24 mouse cellular contexts compared by ENCODE assay signal in genomic region chr7:82880700-82881099, GRCm38 (mm10). TPM values are rescaled to one million over a fixed set of nuclear protein-coding genes. Genes with fewer than 3 reads are reported as not detected.
DNase-seq lines count a peak whose midpoint lies in the region; ATAC-seq and TF ChIP-seq lines count a peak whose summit lies in the region.
"Had no signal": no experiment of that assay in that cellular context is flagged by ENCODE, and none has a peak within 500 bp of the region (broad histone marks: within the 10 kb centered on the region; RNA-seq: fewer than 3 reads in every experiment).

No protein-coding gene starts in this region.

- WGBS in intestine, postnatal 0 days: 87% methylated on average over 5 of the region's 5 CpGs
- 87% methylated on average over 5 of the region's 5 CpGs for WGBS in intestine, embryonic 16.5 days
- 91% methylated on average over 5 of the region's 5 CpGs for WGBS in midbrain, postnatal 0 days
- 85% methylated on average over 5 of the region's 5 CpGs for WGBS in midbrain, embryonic 11.5 days
- 91% methylated on average over 5 of the region's 5 CpGs for WGBS in stomach, postnatal 0 days

- no peaks in the 10 kb centered on the region for H3K36me3 ChIP-seq in intestine, postnatal 0 days (ENCODE audit: control insufficient read depth, insufficient read depth)
- H3K36me3 ChIP-seq in intestine, embryonic 16.5 days (ENCODE audit: control insufficient read depth, insufficient read depth, low read length): no peaks in the 10 kb centered on the region; the same call in 1 of the 2 replicates
- H3K36me3 ChIP-seq in midbrain, postnatal 0 days (ENCODE audit: insufficient read depth, low read length): no peaks in the 10 kb centered on the region
- H3K36me3 ChIP-seq in midbrain, embryonic 11.5 days (ENCODE audit: control insufficient read depth, insufficient read depth, low read length): no peaks in the 10 kb centered on the region
- no peaks in the 10 kb centered on the region for H3K36me3 ChIP-seq in MEL (ENCODE audit: control insufficient read depth in 1 of 2, insufficient read depth in 2 of 2, low read length in 2 of 2)
- no peaks in the 10 kb centered on the region for H3K36me3 ChIP-seq in stomach, postnatal 0 days (ENCODE audit: control insufficient read depth, insufficient read depth, low read length)
- H3K36me3 ChIP-seq: embryonic facial prominence, embryonic 10.5 days; G1E; limb, embryonic 12.5 days; neural tube, embryonic 13.5 days; stomach, embryonic 15.5 days had no signal

- DNase-seq in midbrain, postnatal 0 days (ENCODE audit: low spot score): no peak
- DNase-seq in midbrain, embryonic 11.5 days (ENCODE audit: low spot score, missing footprints): no peak
- DNase-seq in MEL (ENCODE audit: low read depth, low spot score) (no peak), adipocyte (ENCODE audit: low spot score) (no peak)
- DNase-seq in stomach, postnatal 0 days (ENCODE audit: low spot score): no peak
- DNase-seq: adrenal gland, postnatal 36 days; cerebellum, postnatal 25 days; heart, postnatal 10 days; kidney, adult 8-10 months; retina, postnatal 1 day; spleen, adult 18-20 months; thymus, postnatal 25 days had no signal

- H3K27ac ChIP-seq in intestine, postnatal 0 days (ENCODE audit: low read depth, low read length): no peak overlapping the region
- no peak overlapping the region for H3K27ac ChIP-seq in intestine, embryonic 16.5 days (ENCODE audit: low read length)
- no peak overlapping the region for H3K27ac ChIP-seq in midbrain, postnatal 0 days (ENCODE audit: low read depth, low read length)
- H3K27ac ChIP-seq in midbrain, embryonic 11.5 days (ENCODE audit: low read depth, low read length): no peak overlapping the region
- H3K27ac ChIP-seq in MEL (ENCODE audit: control insufficient read depth, low read depth, low read length): no peak overlapping the region
- no peak overlapping the region for H3K27ac ChIP-seq in stomach, postnatal 0 days (replicated peaks)
- H3K27ac ChIP-seq: embryonic facial prominence, embryonic 10.5 days; hindbrain, embryonic 14.5 days; left cerebral cortex, adult 2 months; limb, embryonic 12.5 days; neural tube, embryonic 13.5 days; stomach, embryonic 15.5 days had no signal

- H3K9me3 ChIP-seq in intestine, postnatal 0 days (ENCODE audit: control insufficient read depth): no peaks in the 10 kb centered on the region
- H3K9me3 ChIP-seq in intestine, embryonic 16.5 days (ENCODE audit: control insufficient read depth, low read length): no peaks in the 10 kb centered on the region
- no peaks in the 10 kb centered on the region for H3K9me3 ChIP-seq in midbrain, postnatal 0 days (ENCODE audit: low read length)
- no peaks in the 10 kb centered on the region for H3K9me3 ChIP-seq in midbrain, embryonic 11.5 days (ENCODE audit: control insufficient read depth, low read length)
- no peaks in the 10 kb centered on the region for H3K9me3 ChIP-seq in MEL (replicated peaks; ENCODE audit: insufficient read depth, low read length)
- H3K9me3 ChIP-seq in stomach, postnatal 0 days (ENCODE audit: control insufficient read depth, low read length): no peaks in the 10 kb centered on the region
- H3K9me3 ChIP-seq: G1E; neural tube, embryonic 13.5 days had no signal

- H3K4me1 ChIP-seq in intestine, postnatal 0 days (replicated peaks; ENCODE audit: control insufficient read depth, insufficient read depth, low read length): no peaks in the 10 kb centered on the region
- H3K4me1 ChIP-seq in intestine, embryonic 16.5 days (ENCODE audit: control insufficient read depth, insufficient read depth, low read length): no peaks in the 10 kb centered on the region
- H3K4me1 ChIP-seq in midbrain, postnatal 0 days (ENCODE audit: insufficient read depth, low read length): no peaks in the 10 kb centered on the region
- no peaks in the 10 kb centered on the region for H3K4me1 ChIP-seq in midbrain, embryonic 11.5 days (ENCODE audit: control insufficient read depth, insufficient read depth, low read length)
- no peaks in the 10 kb centered on the region; a peak in 1 of 4 replicates for H3K4me1 ChIP-seq in MEL (ENCODE audit: control insufficient read depth in 1 of 2, insufficient read depth in 2 of 2, low read length in 2 of 2)
- no peaks in the 10 kb centered on the region for H3K4me1 ChIP-seq in stomach, postnatal 0 days (replicated peaks; ENCODE audit: control insufficient read depth, insufficient read depth)
- H3K4me1 ChIP-seq: embryonic facial prominence, embryonic 10.5 days; limb, embryonic 12.5 days; neural tube, embryonic 13.5 days; stomach, embryonic 15.5 days had no signal

- H3K4me2 ChIP-seq in intestine, postnatal 0 days (replicated peaks; ENCODE audit: low read depth): no peak overlapping the region
- no peak overlapping the region for H3K4me2 ChIP-seq in intestine, embryonic 16.5 days (ENCODE audit: low read depth, low read length)
- H3K4me2 ChIP-seq in midbrain, postnatal 0 days (ENCODE audit: low read depth, low read length, poor library complexity, severe bottlenecking): no peak overlapping the region
- H3K4me2 ChIP-seq in midbrain, embryonic 11.5 days: no peak overlapping the region
- no peak overlapping the region for H3K4me2 ChIP-seq in stomach, postnatal 0 days (replicated peaks; ENCODE audit: low read depth)
- H3K4me2 ChIP-seq: hindbrain, embryonic 14.5 days; limb, embryonic 12.5 days; neural tube, embryonic 13.5 days; stomach, embryonic 15.5 days had no signal

- TF ChIP-seq RAD21 in MEL (IDR thresholded peaks at IDR 0.05; ENCODE audit: low read depth, low read length): peak; percentile 32

- no peak for ATAC-seq in intestine, postnatal 0 days
- no peak for ATAC-seq in intestine, embryonic 16.5 days
- ATAC-seq in midbrain, postnatal 0 days (ENCODE audit: low FRiP score): no peak
- ATAC-seq in midbrain, embryonic 11.5 days (ENCODE audit: low FRiP score): no peak
- ATAC-seq in stomach, postnatal 0 days (ENCODE audit: low FRiP score, low TSS enrichment): no peak
- ATAC-seq: activated CD4-positive, CD25-positive, alpha-beta regulatory T cell, adult 4 months had no signal

- no peak overlapping the region for H3K9ac ChIP-seq in intestine, postnatal 0 days (ENCODE audit: low read depth, low read length)
- H3K9ac ChIP-seq in intestine, embryonic 16.5 days (ENCODE audit: low read depth, low read length): no peak overlapping the region
- H3K9ac ChIP-seq in midbrain, postnatal 0 days (replicated peaks; ENCODE audit: low read length, poor library complexity, severe bottlenecking): no peak overlapping the region
- H3K9ac ChIP-seq in midbrain, embryonic 11.5 days (ENCODE audit: low read length): no peak overlapping the region
- H3K9ac ChIP-seq in MEL (ENCODE audit: control insufficient read depth, low read depth, low read length, poor library complexity, severe bottlenecking): no peak overlapping the region
- H3K9ac ChIP-seq in stomach, postnatal 0 days (ENCODE audit: low read length): no peak overlapping the region
- H3K9ac ChIP-seq: hindbrain, embryonic 14.5 days; limb, embryonic 12.5 days; neural tube, embryonic 13.5 days; stomach, embryonic 15.5 days had no signal

- TF ChIP-seq CTCF in intestine, postnatal 0 days (IDR thresholded peaks at IDR 0.05; ENCODE audit: low read depth): peak; percentile 36
- 0 out of 2 replicates have a peak, but pooled peaks have one; percentile 7 for TF ChIP-seq CTCF in midbrain, postnatal 0 days (IDR thresholded peaks at IDR 0.05)
- TF ChIP-seq CTCF in MEL (IDR thresholded peaks at IDR 0.05 in 2 of 3, conservative IDR thresholded peaks at IDR 0.05 in 1 of 3; ENCODE audit: control insufficient read depth in 1 of 3, insufficient read depth in 1 of 3, low read depth in 2 of 3, low read length in 3 of 3, poor library complexity in 1 of 3, severe bottlenecking in 1 of 3): peak in 1 of 3 experiments; percentile 22; a peak in 2 of 6 replicates
- peak; percentile 28; the same call in 1 of the 2 replicates for TF ChIP-seq CTCF in stomach, postnatal 0 days (IDR thresholded peaks at IDR 0.05; ENCODE audit: low read depth)

- no peaks in the 10 kb centered on the region for H3K79me2 ChIP-seq in MEL (ENCODE audit: control insufficient read depth, insufficient read depth, low read length, poor library complexity)

- TF ChIP-seq POLR2A in MEL (IDR thresholded peaks at IDR 0.05; ENCODE audit: control insufficient read depth in 1 of 2, insufficient read depth in 1 of 2, low read depth in 1 of 2, low read length in 2 of 2, poor library complexity in 1 of 2): no peak

- no peak overlapping the region for H3K4me3 ChIP-seq in intestine, postnatal 0 days (ENCODE audit: low read depth, low read length)
- no peak overlapping the region for H3K4me3 ChIP-seq in intestine, embryonic 16.5 days (ENCODE audit: low read length)
- no peak overlapping the region for H3K4me3 ChIP-seq in midbrain, postnatal 0 days (ENCODE audit: low read depth, low read length)
- no peak overlapping the region for H3K4me3 ChIP-seq in midbrain, embryonic 11.5 days (ENCODE audit: low read depth, low read length)
- no peak overlapping the region for H3K4me3 ChIP-seq in MEL (ENCODE audit: control insufficient read depth in 1 of 2, insufficient read depth in 1 of 2, low read depth in 2 of 2, low read length in 2 of 2)
- no peak overlapping the region for H3K4me3 ChIP-seq in stomach, postnatal 0 days (ENCODE audit: low read depth, low read length)
- H3K4me3 ChIP-seq: embryonic facial prominence, embryonic 10.5 days; erythroblast, embryonic 14.5 days; left cerebral cortex, adult 2 months; limb, embryonic 12.5 days; megakaryocyte, embryonic 14.5 days; neural tube, embryonic 13.5 days; stomach, embryonic 15.5 days had no signal

- no peaks in the 10 kb centered on the region for H3K27me3 ChIP-seq in intestine, postnatal 0 days (replicated peaks; ENCODE audit: control insufficient read depth, insufficient read depth, low read length)
- no peaks in the 10 kb centered on the region for H3K27me3 ChIP-seq in intestine, embryonic 16.5 days (replicated peaks; ENCODE audit: control insufficient read depth, insufficient read depth, low read length)
- no peaks in the 10 kb centered on the region for H3K27me3 ChIP-seq in midbrain, postnatal 0 days (ENCODE audit: insufficient read depth, low read length)
- H3K27me3 ChIP-seq in midbrain, embryonic 11.5 days (ENCODE audit: control insufficient read depth, insufficient read depth, low read length): no peaks in the 10 kb centered on the region
- H3K27me3 ChIP-seq in MEL (ENCODE audit: control insufficient read depth in 1 of 2, insufficient read depth in 2 of 2, low read length in 2 of 2): peaks cover 0 to 2% of the 10 kb centered on the region in 2 experiments; a peak in 2 of 4 replicates
- H3K27me3 ChIP-seq in stomach, postnatal 0 days (ENCODE audit: control insufficient read depth, insufficient read depth, low read length): no peaks in the 10 kb centered on the region
- H3K27me3 ChIP-seq: limb, embryonic 12.5 days; neural tube, embryonic 13.5 days; stomach, embryonic 15.5 days had no signal

- TF ChIP-seq EP300 in MEL (IDR thresholded peaks at IDR 0.05; ENCODE audit: low read depth in 1 of 2, low read length in 2 of 2): no peak
- no peak for TF ChIP-seq EP300 in stomach, postnatal 0 days (optimal IDR thresholded peaks at IDR 0.05)

RNA-seq across cellular contexts. Expression of gene Mex3b, which starts 13.6 kb away (rescaled TPM):
- polyA plus RNA-seq in intestine, postnatal 0 days (2015; fragmentation: Nextera tagmentation; extraction: Ambion mirVana): 2.3 and 2.8 TPM in 2 replicates
- polyA plus RNA-seq in intestine, embryonic 16.5 days (2015; fragmentation: Nextera tagmentation; extraction: Ambion mirVana): 4.8 TPM in 2 replicates
- total RNA-seq in midbrain, postnatal 0 days (2014; rRNA removed): 101 and 105 TPM in 2 replicates
- 14.5 and 17.1 TPM in 2 replicates for polyA plus RNA-seq in midbrain, postnatal 0 days (2015; fragmentation: Nextera tagmentation; extraction: Ambion mirVana)
- 31.6 and 35.5 TPM in 2 replicates for polyA plus RNA-seq in midbrain, embryonic 11.5 days (2014; fragmentation: Nextera tagmentation; extraction: Ambion mirVana)
- total RNA-seq in MEL (2012; rRNA removed): 1.7 and 2.0 TPM in 2 replicates
- polyA plus RNA-seq in MEL (2012; ENCODE audit: insufficient read depth in 1 of 2, insufficient read length in 2 of 2, low read depth in 1 of 2, low replicate concordance in 2 of 2, missing spikeins in 1 of 2): 1 to 10 TPM in 1 of 2 experiments, not detected in 1; 4.2 TPM
- polyA plus RNA-seq in stomach, postnatal 0 days (2015; fragmentation: Nextera tagmentation; extraction: Ambion mirVana): 2.3 and 2.8 TPM in 2 replicates
